Mouse (Mus musculus): ENCODE measurements around the gene Iah1.
A peak's percentile ranks its signal among the peaks of the same experiment; 100 is the strongest.

The Iah1 gene

DNA sequence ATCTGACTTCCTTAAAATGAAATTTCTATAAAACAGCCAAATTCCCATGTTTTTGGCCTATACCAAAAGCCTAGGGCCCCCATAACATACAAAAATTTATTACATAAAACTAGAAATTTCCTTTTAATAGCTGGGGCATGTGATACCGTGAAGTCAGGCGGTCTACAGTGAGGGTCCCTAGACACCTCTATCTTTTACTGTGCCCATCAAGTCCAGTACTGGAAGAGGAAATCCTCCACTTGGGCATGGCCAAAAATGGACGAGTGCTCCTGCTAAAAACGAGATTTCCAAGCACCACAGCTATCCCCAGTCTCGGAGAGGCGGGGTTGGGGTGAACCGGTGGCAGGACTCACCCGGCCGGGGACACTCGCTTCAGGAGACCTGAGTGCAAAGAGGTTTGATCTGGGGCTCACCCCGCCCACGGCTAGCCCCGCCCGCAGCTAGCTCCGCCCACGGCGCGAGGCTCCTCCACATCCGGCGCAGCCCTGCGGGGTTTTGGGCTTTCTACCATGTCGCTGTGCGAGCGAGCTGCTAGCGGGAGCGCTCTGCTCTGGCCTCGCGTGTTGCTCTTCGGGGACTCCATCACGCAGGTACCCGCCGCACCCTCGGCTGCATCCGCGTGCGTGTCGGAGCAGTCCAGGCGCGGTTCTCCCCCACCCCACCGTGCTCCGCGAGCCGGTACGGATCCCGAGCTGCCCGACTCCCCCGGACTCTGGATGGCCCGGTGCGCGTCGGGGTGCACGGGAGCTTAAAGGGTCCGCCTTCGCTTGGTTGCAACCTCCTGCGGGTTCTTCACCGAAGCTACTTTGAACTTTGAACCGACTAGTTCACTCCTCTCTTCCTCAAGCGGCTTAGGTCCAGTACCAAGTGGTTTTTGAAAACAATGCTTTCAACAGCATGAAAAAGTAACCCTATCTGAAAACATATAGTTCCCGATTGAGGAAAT is at the start of gene Iah1:
TSS of gene Iah1 (plus strand) at position 467 of the 946 bp plus-strand sequence.
- peak; percentile 83 to 92 for DNase-seq (ENCODE audit: low spot score in 2 of 2)

DNA sequence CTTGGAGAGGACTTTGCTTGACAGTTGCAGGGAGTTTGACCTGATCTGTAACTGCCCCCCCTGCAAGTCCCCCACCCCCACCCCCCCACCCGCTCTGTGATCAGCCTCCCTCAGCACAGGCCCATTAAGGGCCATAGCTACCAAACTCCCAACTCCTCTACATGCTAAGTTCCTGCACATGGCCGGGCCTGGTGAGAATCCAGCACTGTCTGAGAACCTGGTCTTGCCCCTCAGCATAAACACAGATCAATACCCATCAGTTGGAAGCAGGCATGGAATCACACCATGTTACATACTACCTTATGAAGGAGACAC is 49.4 kb upstream of the Iah1 start:
- DNase-seq (ENCODE audit: low spot score in 2 of 2) = no peak

- no peak for DNase-seq (ENCODE audit: low spot score in 2 of 2)
These were observed 48.0 kb upstream of the Iah1 start for GRCm38 (mm10) chr12:21268083-21268616.

GRCm38 (mm10) chr12:21274446-21274845 is 41.7 kb upstream of the Iah1 start:
- DNase-seq (ENCODE audit: low spot score in 2 of 2) = no peak

GRCm38 (mm10) chr12:21277352-21277864 is 38.8 kb upstream of the Iah1 start:
- no peak for DNase-seq (ENCODE audit: low spot score in 2 of 2)

GRCm38 (mm10) chr12:21284761-21285441 is 31.3 kb upstream of the Iah1 start, which contains the start of gene Cpsf3:
TSS of gene Cpsf3 (plus strand) at chr12:21285391.
- DNase-seq (ENCODE audit: low spot score in 2 of 2) = peak in 1 of 2 experiments; percentile 25

- peak in 1 of 2 experiments; percentile 98 for DNase-seq (ENCODE audit: low spot score in 2 of 2)
These were observed 30.5 kb upstream of the Iah1 start for GRCm38 (mm10) chr12:21285508-21286242.

- peak in 1 of 2 experiments; percentile 98 for DNase-seq (ENCODE audit: low spot score in 2 of 2)
These were observed 30.0 kb upstream of the Iah1 start, which contains the start of gene Itgb1bp1 for GRCm38 (mm10) chr12:21286243-21286622. TSS of gene Itgb1bp1 (minus strand) at chr12:21286284.

DNA sequence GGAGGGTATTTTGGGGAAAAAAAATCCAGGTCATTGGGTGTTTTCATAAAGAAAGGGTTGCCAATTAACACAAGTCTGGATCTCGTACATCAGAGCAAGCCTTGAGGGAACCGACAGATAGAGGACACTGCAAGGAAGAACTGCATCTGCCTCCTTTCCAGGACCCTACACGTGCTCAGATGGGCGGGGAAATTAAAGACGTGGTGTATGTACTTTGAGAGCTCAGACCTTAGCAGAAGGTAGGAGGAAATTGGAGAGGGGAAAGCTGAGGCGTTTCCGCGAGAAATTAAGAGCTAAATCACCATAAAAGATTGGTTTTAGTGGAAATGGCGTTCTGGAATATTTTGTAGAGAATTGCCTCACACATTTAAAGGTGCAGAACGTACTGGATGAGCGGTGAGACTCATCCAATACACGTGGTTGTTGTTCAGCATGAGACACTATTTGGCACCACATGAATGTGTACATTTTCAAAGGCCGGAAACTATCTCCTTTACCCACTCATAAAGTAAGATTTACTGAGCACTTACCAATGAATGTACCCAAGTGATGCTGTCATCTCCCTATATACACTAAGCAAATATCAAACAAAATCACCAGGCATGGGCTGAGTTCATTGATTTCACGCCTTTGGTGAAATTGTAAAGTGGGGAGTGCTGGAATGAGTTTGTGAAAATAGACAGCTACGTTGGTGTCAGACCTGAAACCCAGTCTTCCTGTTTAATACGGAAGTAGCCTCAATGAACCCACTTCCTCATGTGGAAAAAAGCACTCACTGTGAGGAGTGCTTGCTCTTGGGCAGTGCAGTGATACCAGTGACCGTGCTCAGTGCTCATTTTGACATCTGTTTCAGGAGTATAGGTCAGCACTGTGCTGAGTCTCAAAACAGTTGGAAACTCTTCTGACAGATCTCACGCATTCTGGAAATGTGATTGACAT is 29.2 kb upstream of the Iah1 start:
- peak; percentile 14 to 33 for DNase-seq (ENCODE audit: low spot score in 2 of 2)

- DNase-seq (ENCODE audit: low spot score in 2 of 2) = no peak
These were observed 27.3 kb upstream of the Iah1 start for GRCm38 (mm10) chr12:21288716-21289395.

GRCm38 (mm10) chr12:21289651-21290050 is 26.5 kb upstream of the Iah1 start:
- no peak for DNase-seq (ENCODE audit: low spot score in 2 of 2)

- DNase-seq (ENCODE audit: low spot score in 2 of 2) = no peak
These were observed 17.3 kb upstream of the Iah1 start for GRCm38 (mm10) chr12:21298856-21299255.

DNA sequence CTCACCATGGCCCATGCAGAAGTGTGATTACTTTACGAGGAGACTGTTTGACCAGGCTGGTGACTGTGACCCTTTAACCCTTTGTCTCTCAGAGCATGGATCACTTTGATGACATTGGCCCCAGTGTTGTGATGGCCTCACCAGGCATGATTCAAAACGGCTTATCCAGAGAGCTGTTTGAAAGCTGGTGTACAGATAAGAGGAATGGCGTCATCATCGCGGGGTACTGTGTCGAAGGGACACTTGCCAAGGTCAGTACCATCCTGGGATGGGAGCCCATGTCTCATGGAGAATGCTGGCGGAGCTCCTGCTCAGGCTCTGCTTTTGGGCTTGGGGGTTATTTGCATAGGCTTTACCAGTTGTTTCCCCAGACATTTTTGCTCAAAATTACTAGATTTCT is 14.9 kb upstream of the Iah1 start:
- no peak for DNase-seq (ENCODE audit: low spot score in 2 of 2)

GRCm38 (mm10) chr12:21301932-21302331 is 14.3 kb upstream of the Iah1 start:
- no peak for DNase-seq (ENCODE audit: low spot score in 2 of 2)

DNA sequence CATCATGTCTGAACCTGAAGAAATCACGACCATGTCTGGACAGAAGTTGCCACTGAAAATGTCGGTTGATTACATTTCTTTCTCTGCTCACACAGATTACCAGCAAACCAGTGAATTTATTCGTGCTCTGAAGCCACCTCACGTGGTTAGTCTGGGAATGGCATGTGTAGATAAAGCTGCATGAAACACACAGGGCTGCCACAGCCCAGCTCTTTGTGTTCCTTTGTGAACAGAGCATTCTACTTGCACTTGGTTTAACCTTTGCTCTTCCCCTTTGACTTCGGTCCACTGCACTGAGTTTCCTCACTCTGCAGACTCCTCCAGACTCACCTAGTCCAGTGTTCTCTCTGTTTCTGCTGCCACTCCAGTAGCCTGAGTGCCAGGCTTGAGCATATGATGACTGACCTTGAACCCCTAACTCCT is 13.8 kb upstream of the Iah1 start:
- DNase-seq (ENCODE audit: low spot score in 2 of 2) = no peak

- DNase-seq (ENCODE audit: low spot score in 2 of 2) = no peak
These were observed 10.4 kb upstream of the Iah1 start for GRCm38 (mm10) chr12:21305741-21306140.

DNA sequence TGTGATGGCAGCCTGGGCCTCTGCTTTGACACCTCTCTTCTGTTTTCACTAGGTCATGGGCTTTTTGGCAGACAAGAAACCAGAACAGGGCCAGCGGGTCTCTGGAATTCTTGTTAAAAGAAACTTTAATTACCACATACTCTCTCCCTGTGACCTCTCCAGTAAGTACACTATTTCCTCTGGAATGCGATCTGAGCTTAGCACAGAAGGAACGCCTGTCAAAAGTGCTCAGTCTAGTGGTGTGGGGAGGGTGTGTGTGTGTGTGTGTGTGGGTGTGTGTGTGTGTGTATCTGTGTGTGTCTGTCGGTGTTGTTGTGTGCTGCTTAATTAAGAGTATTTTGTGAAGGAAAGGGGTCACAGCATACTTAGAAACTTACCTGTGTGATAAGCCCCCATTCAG is 9.5 kb upstream of the Iah1 start:
- DNase-seq (ENCODE audit: low spot score in 2 of 2) = no peak

GRCm38 (mm10) chr12:21312201-21312600 is 4.0 kb upstream of the Iah1 start:
- no peak for DNase-seq (ENCODE audit: low spot score in 2 of 2)

- DNase-seq (ENCODE audit: low spot score in 2 of 2) = peak in 1 of 2 experiments; percentile 12
These were observed 678 bp downstream of the Iah1 start for GRCm38 (mm10) chr12:21316869-21317265.
